Mouse (Mus musculus): ENCODE results near the gene Srcin1.

DNA sequence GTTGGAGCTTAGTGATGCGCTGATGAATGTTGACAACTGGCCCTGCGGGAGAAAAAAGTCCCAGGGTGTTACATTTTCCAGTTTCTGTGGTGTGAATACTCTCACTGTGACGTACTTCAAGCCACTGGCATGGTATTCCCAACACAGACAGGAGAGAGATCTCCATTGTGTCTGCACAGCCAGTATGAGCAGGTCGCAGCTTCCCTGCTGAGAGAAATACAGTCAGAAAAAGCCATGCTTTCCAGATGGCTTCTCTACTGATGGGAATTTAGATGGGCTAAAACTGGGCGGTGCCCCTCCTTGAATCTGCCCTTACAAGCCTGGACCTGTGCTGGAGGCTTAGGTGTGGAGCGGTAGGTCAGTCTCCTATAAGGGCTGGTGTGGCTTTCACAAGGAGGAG, 104.7 kb downstream of the Srcin1 start:
- TF ChIP-seq CTCF (IDR thresholded peaks at IDR 0.05; ENCODE audit: control insufficient read depth, insufficient read depth, insufficient read length) (no peak), CEBPB (IDR thresholded peaks at IDR 0.05; ENCODE audit: low read depth) (no peak), USF1 (IDR thresholded peaks at IDR 0.05; ENCODE audit: low read depth) (no peak), MYOG (IDR thresholded peaks at IDR 0.05; ENCODE audit: control insufficient read depth, extremely low read depth, insufficient read length) (no peak), FOSL1 (IDR thresholded peaks at IDR 0.05; ENCODE audit: insufficient read depth, low read length, poor library complexity, severe bottlenecking) (no peak), MAX (IDR thresholded peaks at IDR 0.05) (no peak)

All from C2C12 (cell line).